Mouse (Mus musculus): Measurements from ENCODE around the gene Strip1. TPM values are rescaled to one million over a fixed set of nuclear protein-coding genes. Genes with fewer than 3 reads are reported as not detected.

Gene Strip1
- polyA plus RNA-seq, 1 experiment from 2014 or later, result 156 TPM

GRCm38 (mm10) chr3:107583893-107584292 lies 47.6 kb downstream of the Strip1 start:
- Histone ChIP-seq H3K4me3 (replicated peaks) (no peak overlapping the region), H3K36me3 (no peaks in the 10 kb centered on the region), H3K27ac (no peak overlapping the region), H3K9ac (replicated peaks) (no peak overlapping the region), H3K9me3 (no peaks in the 10 kb centered on the region), H3K4me2 (replicated peaks) (no peak overlapping the region), H3K4me1 (replicated peaks) (peaks cover 10% of the 10 kb centered on the region), H3K27me3 (peaks cover 96% of the 10 kb centered on the region)
- ATAC-seq, result no peak
- 10% methylated on average over 1 of the region's 1 CpGs for whole genome bisulfite sequencing

- H3K4me3 ChIP-seq (replicated peaks), result peak overlapping the region; percentile 30
- H3K27ac ChIP-seq, result no peak overlapping the region
- peak overlapping the region; percentile 54 for H3K4me2 ChIP-seq (replicated peaks)
- H3K4me1 ChIP-seq (replicated peaks), result peaks cover 10% of the 10 kb centered on the region
- under 1% methylated on average over 65 of the region's 65 CpGs for WGBS
- no peak for ATAC-seq
- H3K27me3 ChIP-seq, result peaks cover 97% of the 10 kb centered on the region
- H3K9ac ChIP-seq (replicated peaks), result peak overlapping the region; percentile 44
- H3K9me3 ChIP-seq, result no peaks in the 10 kb centered on the region
- no peaks in the 10 kb centered on the region for H3K36me3 ChIP-seq
Observed at GRCm38 (mm10) chr3:107582875-107583767, 48.4 kb downstream of the Strip1 start.

DNA sequence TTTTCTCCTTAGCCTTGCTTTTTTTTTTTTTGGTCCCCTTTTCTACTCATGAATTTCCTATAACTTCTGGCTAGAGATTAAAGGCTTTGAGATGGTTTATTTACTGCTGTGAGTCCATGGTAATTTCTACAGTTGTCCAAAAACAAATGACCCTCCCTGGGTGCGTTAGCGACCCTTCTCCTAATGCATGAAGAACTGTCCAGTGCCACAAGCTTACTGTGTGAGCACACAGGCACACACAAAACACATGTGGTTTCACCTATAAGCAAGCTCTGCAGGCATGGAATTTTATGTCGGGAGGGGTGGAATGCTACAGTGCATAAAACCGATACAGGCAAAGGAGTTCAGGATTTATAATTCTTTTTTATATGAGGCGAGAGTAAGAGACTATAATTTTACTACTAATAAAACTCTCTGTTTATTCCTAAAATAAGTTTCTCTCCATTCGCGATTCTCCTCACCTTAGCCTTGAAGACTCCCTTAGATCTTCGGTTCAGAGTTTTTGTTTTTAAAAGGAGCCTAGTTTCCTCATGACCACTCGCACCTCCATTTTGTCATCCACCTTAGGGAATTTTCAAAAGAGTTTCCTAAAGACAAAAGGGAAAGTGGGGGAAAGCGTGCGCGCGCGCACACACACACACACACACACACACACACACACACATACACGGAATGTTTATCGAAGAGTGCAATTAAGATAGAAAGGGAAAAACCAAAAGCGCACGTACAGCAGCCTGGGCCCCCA lies 49.2 kb downstream of the Strip1 start:
- no peak for ATAC-seq
- no peaks in the 10 kb centered on the region for H3K36me3 ChIP-seq
- no peak overlapping the region for H3K9ac ChIP-seq (replicated peaks)
- H3K4me3 ChIP-seq (replicated peaks), result peak overlapping the region; percentile 30
- peaks cover 10% of the 10 kb centered on the region for H3K4me1 ChIP-seq (replicated peaks)
- no peaks in the 10 kb centered on the region for H3K9me3 ChIP-seq
- H3K27me3 ChIP-seq, result peaks cover 97% of the 10 kb centered on the region
- WGBS, result 2% methylated on average over 18 of the region's 18 CpGs
- H3K27ac ChIP-seq, result no peak overlapping the region
- H3K4me2 ChIP-seq (replicated peaks), result peak overlapping the region; percentile 54

DNA sequence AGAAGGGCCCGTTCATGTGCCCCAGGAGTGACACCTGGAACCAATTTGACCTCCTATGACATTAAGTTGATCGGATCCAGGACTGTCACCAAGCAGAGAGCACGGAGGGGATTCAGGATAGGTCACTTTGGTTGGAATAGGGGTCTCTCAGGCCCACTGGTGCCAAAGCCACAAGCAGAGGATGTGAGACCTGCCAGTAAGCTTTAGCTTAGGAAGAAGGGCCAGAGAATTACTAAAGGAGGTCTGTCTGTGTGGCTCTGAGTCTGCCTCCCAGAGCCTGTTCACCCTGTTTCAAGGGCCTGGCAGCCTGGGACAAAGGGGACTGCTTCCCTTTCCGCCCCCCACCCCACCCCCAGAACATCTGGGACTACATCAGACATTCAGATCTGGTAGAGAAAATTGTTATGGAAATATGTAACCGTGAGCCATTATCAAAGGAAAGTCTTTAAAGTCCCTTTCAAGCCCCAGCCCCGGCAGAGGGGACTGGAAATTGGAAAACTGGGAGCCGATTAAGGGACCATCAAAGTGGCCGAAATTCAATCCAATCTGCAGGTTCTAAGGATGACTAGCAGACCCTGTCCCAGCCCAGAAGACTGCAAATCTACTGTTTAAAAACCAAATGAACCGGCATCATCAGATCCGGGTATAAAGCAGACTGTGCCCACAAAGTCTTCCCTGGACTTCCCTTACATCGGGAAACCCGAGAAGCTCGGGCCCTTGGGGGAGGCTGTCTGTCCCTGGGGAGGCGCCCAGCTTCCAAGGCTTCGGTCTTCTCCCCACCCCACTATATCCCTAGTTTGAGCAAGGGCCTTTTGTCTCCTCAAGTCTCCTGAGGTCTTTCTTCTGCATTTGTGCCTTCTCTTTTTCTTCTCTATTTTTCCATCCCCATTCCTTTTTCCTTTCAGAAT lies 50.1 kb downstream of the Strip1 start:
- 4% methylated on average over 15 of the region's 15 CpGs for WGBS
- H3K4me2 ChIP-seq (replicated peaks), result no peak overlapping the region
- no peaks in the 10 kb centered on the region for H3K36me3 ChIP-seq
- peaks cover 10% of the 10 kb centered on the region for H3K4me1 ChIP-seq (replicated peaks)
- H3K9me3 ChIP-seq, result no peaks in the 10 kb centered on the region
- no peak overlapping the region for H3K27ac ChIP-seq
- H3K9ac ChIP-seq (replicated peaks), result no peak overlapping the region
- ATAC-seq, result no peak
- H3K4me3 ChIP-seq (replicated peaks), result no peak overlapping the region
- peaks cover 88% of the 10 kb centered on the region for H3K27me3 ChIP-seq

GRCm38 (mm10) chr3:107579466-107579865 lies 52.0 kb downstream of the Strip1 start:
- Histone ChIP-seq H3K4me2 (replicated peaks) (no peak overlapping the region), H3K27me3 (peaks cover 69% of the 10 kb centered on the region)

DNA sequence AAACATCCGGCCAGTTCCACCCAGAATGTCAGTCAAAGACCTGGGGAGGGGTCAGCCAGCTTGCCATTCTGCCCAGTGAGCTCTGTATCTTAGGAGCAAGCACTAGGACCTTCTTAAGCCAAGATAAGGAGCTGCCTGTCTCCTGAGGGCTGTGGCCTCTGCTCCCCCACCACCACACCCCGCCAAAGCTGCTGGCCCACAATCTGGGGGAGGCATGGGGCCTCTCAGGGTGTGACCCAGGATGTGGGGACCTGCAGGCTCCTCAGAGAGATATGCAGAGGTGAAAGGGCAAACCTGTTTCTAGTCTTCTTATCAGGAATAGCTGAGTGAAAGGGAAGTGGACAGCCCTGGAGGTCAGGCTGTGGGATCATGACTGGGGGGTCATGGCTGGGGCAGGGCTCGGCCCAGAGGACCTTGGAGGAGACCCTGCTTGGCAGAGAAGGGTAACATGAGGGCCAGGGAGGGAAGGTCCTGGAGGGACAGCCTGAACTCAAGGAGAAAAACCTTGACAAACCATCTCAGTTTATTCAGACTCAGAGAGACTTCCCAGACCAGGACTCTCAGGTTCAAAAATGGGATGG lies 53.6 kb downstream of the Strip1 start:
- peaks cover 53% of the 10 kb centered on the region for H3K27me3 ChIP-seq
- no peak overlapping the region for H3K4me3 ChIP-seq (replicated peaks)
- no peaks in the 10 kb centered on the region for H3K36me3 ChIP-seq
- H3K27ac ChIP-seq, result no peak overlapping the region
- H3K4me2 ChIP-seq (replicated peaks), result no peak overlapping the region
- no peak overlapping the region for H3K9ac ChIP-seq (replicated peaks)
- 44% methylated on average over 3 of the region's 3 CpGs for WGBS
- H3K9me3 ChIP-seq, result no peaks in the 10 kb centered on the region
- ATAC-seq, result no peak
- H3K4me1 ChIP-seq (replicated peaks), result peaks cover 5% of the 10 kb centered on the region

More at GRCm38 (mm10) chr3:107579466-107579865, 52.0 kb downstream of the Strip1 start:
- Histone ChIP-seq H3K36me3 (no peaks in the 10 kb centered on the region), H3K9ac (replicated peaks) (no peak overlapping the region), H3K27ac (no peak overlapping the region), H3K4me3 (replicated peaks) (no peak overlapping the region), H3K9me3 (no peaks in the 10 kb centered on the region), H3K4me1 (replicated peaks) (peaks cover 10% of the 10 kb centered on the region)
- WGBS, result 6% methylated on average over 4 of the region's 4 CpGs
- ATAC-seq, result peak; percentile 55

DNA sequence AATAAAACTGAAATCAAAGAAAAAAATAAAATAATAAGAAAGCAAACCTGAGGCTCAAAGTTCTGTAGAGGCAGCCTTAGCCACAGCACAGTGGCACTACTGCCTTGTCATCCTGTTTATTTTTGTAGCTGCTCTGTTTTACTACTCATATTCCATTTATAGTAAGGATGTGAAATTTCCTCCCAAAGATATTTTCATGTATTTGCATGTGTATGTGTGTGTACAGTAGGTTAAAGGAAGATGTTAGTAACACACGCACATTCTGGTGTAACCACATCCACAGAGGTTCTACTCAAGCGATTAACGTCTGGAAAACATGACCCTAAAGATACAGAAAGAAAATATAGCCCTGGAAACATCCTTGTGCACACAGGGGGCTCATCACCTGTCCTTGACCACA lies 54.7 kb downstream of the Strip1 start:
- Histone ChIP-seq H3K9ac (replicated peaks) (no peak overlapping the region), H3K4me3 (replicated peaks) (no peak overlapping the region), H3K4me1 (replicated peaks) (no peaks in the 10 kb centered on the region), H3K27ac (no peak overlapping the region), H3K4me2 (replicated peaks) (no peak overlapping the region), H3K9me3 (no peaks in the 10 kb centered on the region), H3K36me3 (no peaks in the 10 kb centered on the region), H3K27me3 (peaks cover 42% of the 10 kb centered on the region)
- 90% methylated on average over 3 of the region's 3 CpGs for WGBS
- no peak for ATAC-seq

- Histone ChIP-seq H3K9me3 (no peaks in the 10 kb centered on the region), H3K27ac (no peak overlapping the region), H3K4me3 (replicated peaks) (no peak overlapping the region), H3K27me3 (no peaks in the 10 kb centered on the region), H3K4me1 (replicated peaks) (no peaks in the 10 kb centered on the region), H3K36me3 (no peaks in the 10 kb centered on the region), H3K9ac (replicated peaks) (no peak overlapping the region), H3K4me2 (replicated peaks) (no peak overlapping the region)
- ATAC-seq, result no peak
- 62% methylated on average over 2 of the region's 2 CpGs for WGBS
Observed at GRCm38 (mm10) chr3:107571205-107571604, 60.3 kb downstream of the Strip1 start.

DNA sequence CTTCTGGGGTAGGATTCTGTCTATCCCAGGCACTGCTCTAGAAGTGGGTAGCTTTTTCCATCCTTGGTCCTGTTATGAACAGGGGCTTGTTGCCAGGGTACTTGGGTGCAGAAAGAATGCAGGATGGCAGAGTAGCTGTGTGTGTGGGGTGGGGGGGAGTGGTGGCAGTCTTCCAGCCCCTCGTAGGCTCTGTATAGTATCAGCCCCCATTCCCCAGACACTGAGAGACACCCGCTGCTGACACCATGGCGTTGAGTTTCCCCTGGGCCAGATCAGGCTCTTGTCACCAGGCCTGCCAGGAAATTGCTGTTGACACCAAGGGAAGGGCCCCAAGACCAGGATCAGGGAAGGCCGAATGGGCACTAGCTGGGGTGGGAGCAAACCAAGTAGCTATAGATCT lies 62.8 kb downstream of the Strip1 start:
- ATAC-seq, result peak; percentile 68

DNA sequence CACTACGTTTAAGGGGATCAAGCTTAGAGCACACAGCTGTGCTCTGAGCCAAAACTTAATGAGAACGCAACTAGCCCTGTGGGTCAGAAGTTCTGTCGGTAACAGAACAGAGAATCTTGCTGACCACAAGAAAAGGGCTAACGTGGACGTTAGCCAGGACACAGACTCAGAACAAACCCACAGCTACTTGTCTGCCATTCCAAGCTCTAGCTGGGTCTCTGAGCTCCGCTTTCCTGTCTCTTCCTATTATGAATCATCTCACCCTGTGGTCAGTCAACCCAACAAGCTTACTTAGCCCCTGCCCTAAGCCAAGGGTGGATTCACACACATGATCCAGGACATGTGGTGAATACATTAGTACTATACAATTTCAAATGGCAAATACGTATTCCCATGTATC lies 63.7 kb downstream of the Strip1 start:
- WGBS, result 83% methylated on average over 7 of the region's 7 CpGs
- Histone ChIP-seq H3K9me3 (no peaks in the 10 kb centered on the region), H3K27me3 (no peaks in the 10 kb centered on the region), H3K27ac (no peak overlapping the region), H3K4me2 (replicated peaks) (no peak overlapping the region), H3K9ac (replicated peaks) (no peak overlapping the region), H3K36me3 (no peaks in the 10 kb centered on the region), H3K4me3 (replicated peaks) (no peak overlapping the region), H3K4me1 (replicated peaks) (no peaks in the 10 kb centered on the region)
- no peak for ATAC-seq

More for the DNA sequence above, 62.8 kb downstream of the Strip1 start:
- no peak overlapping the region for H3K27ac ChIP-seq
- H3K4me1 ChIP-seq (replicated peaks), result no peaks in the 10 kb centered on the region
- no peaks in the 10 kb centered on the region for H3K9me3 ChIP-seq
- no peaks in the 10 kb centered on the region for H3K27me3 ChIP-seq
- H3K9ac ChIP-seq (replicated peaks), result no peak overlapping the region
- no peak overlapping the region for H3K4me2 ChIP-seq (replicated peaks)
- H3K4me3 ChIP-seq (replicated peaks), result no peak overlapping the region
- H3K36me3 ChIP-seq, result no peaks in the 10 kb centered on the region
- WGBS, result 60% methylated on average over 4 of the region's 4 CpGs

- H3K9ac ChIP-seq (replicated peaks), result no peak overlapping the region
- no peak for ATAC-seq
- H3K9me3 ChIP-seq, result no peaks in the 10 kb centered on the region
- H3K4me1 ChIP-seq (replicated peaks), result no peaks in the 10 kb centered on the region
- H3K27ac ChIP-seq, result no peak overlapping the region
- WGBS, result 42% methylated on average over 3 of the region's 3 CpGs
- H3K27me3 ChIP-seq, result no peaks in the 10 kb centered on the region
- H3K4me3 ChIP-seq (replicated peaks), result no peak overlapping the region
- H3K4me2 ChIP-seq (replicated peaks), result no peak overlapping the region
- no peaks in the 10 kb centered on the region for H3K36me3 ChIP-seq
Observed at GRCm38 (mm10) chr3:107565331-107565730, 66.2 kb downstream of the Strip1 start.

Measured in midbrain, embryonic 13.5 days (tissue).